Mouse (Mus musculus) gonadal fat pad, adult 2 months (tissue): ENCODE results near the gene Adarb1. TPM values are rescaled to one million over a fixed set of nuclear protein-coding genes. Genes with fewer than 3 reads are reported as not detected.
"Not testable (repeated sequence)": the region's sequence is repeated elsewhere in the genome, so short reads cannot be mapped to it uniquely, and the experiment has no call there.

Experiments used
- DNase-seq: peaks from one replicate; pipeline ENCODE4 v3.0.0-alpha.2; 2012; ENCODE audit warnings: low read depth
- polyA plus RNA-seq: library from polyadenylated mRNA; depleted of rRNA; stranded (reverse); fragments of >200 nt; gene quantifications from 2 replicates; pipeline ENCODE4 v1.2.3, GENCODE M21; 2012

The Adarb1 gene
- polyA plus RNA-seq, 1 experiment, result 12.7 TPM

GRCm38 (mm10) chr10:77314711-77315266 is 103.3 kb downstream of the Adarb1 start:
- DNase-seq, result no peak

- DNase-seq, result no peak
Observed at GRCm38 (mm10) chr10:77308978-77309377, 109.1 kb downstream of the Adarb1 start.

GRCm38 (mm10) chr10:77305766-77306165 is 112.3 kb downstream of the Adarb1 start:
- no peak for DNase-seq

- DNase-seq, result no peak
Observed at GRCm38 (mm10) chr10:77304840-77305533, 113.1 kb downstream of the Adarb1 start.

GRCm38 (mm10) chr10:77304362-77304761 is 113.7 kb downstream of the Adarb1 start:
- no peak for DNase-seq

- no peak for DNase-seq
Observed at GRCm38 (mm10) chr10:77300934-77301297, 117.2 kb downstream of the Adarb1 start.

GRCm38 (mm10) chr10:77300237-77300933 is 117.7 kb downstream of the Adarb1 start:
- no peak for DNase-seq

GRCm38 (mm10) chr10:77299194-77299593 is 118.9 kb downstream of the Adarb1 start:
- DNase-seq, result no peak

GRCm38 (mm10) chr10:77298621-77299020 is 119.4 kb downstream of the Adarb1 start:
- no peak for DNase-seq

GRCm38 (mm10) chr10:77294691-77295090 is 123.4 kb downstream of the Adarb1 start:
- no peak for DNase-seq

GRCm38 (mm10) chr10:77290624-77291366 is 127.3 kb downstream of the Adarb1 start:
- no peak for DNase-seq

- no peak for DNase-seq
Observed at GRCm38 (mm10) chr10:77289559-77289958, 128.5 kb downstream of the Adarb1 start.

GRCm38 (mm10) chr10:77288639-77289195 is 129.4 kb downstream of the Adarb1 start:
- DNase-seq, result no peak

- DNase-seq, result no peak
Observed at GRCm38 (mm10) chr10:77287626-77288025, 130.4 kb downstream of the Adarb1 start.

GRCm38 (mm10) chr10:77284832-77285231 is 133.2 kb downstream of the Adarb1 start:
- no peak for DNase-seq

- no peak for DNase-seq
Observed at GRCm38 (mm10) chr10:77282822-77283221, 135.2 kb downstream of the Adarb1 start.

- DNase-seq, result not testable (repeated sequence)
Observed at GRCm38 (mm10) chr10:77282085-77282484, 136.0 kb downstream of the Adarb1 start.

- no peak for DNase-seq
Observed at GRCm38 (mm10) chr10:77273798-77274197, 144.3 kb downstream of the Adarb1 start.

- DNase-seq, result no peak
Observed at GRCm38 (mm10) chr10:77272980-77273730, 144.9 kb downstream of the Adarb1 start.

GRCm38 (mm10) chr10:77269129-77269528 is 148.9 kb downstream of the Adarb1 start:
- DNase-seq, result no peak

GRCm38 (mm10) chr10:77267027-77267426 is 151.0 kb downstream of the Adarb1 start:
- DNase-seq, result no peak
